Comparison of ENCODE assay signal across 8 mouse cellular contexts in genomic region chr7:30421890-30422435, GRCm38 (mm10). TPM values are rescaled to one million over a fixed set of nuclear protein-coding genes. Genes with fewer than 3 reads are reported as not detected.
DNase-seq lines count a peak whose midpoint lies in the region; ATAC-seq and TF ChIP-seq lines count a peak whose summit lies in the region.

No protein-coding gene starts in this region.

- no peaks in the 10 kb centered on the region for H3K79me2 ChIP-seq in liver, adult 2 months (ENCODE audit: control insufficient read depth, insufficient read depth, low read length)

- H3K4me3 ChIP-seq in erythroblast, embryonic 14.5 days (replicated peaks) = peak overlapping the region; percentile 63
- peak overlapping the region; percentile 54 for H3K4me3 ChIP-seq in heart, embryonic 13.5 days
- H3K4me3 ChIP-seq in kidney, postnatal 0 days (replicated peaks; ENCODE audit: low read depth, low read length) = peak overlapping the region; percentile 42
- peak overlapping the region; percentile 50 for H3K4me3 ChIP-seq in liver, adult 2 months (ENCODE audit: insufficient read depth, low read depth, low read length)

- peak overlapping the region; percentile 77 for H3K9ac ChIP-seq in heart, embryonic 13.5 days
- peak overlapping the region; percentile 46; the same call in 1 of the 2 replicates for H3K9ac ChIP-seq in kidney, postnatal 0 days (ENCODE audit: low read depth, low read length)
- peak overlapping the region; percentile 19; the same call in 1 of the 2 replicates for H3K9ac ChIP-seq in liver, adult 2 months (ENCODE audit: low read depth, low read length)

- 0 out of 2 replicates have a peak, but pooled peaks have one; percentile 9 for TF ChIP-seq POLR2A in liver, adult 2 months (IDR thresholded peaks at IDR 0.05; ENCODE audit: extremely low read depth, insufficient read depth, low read length)

- H3K9me3 ChIP-seq in erythroblast, embryonic 14.5 days (ENCODE audit: control insufficient read depth, low read length) = no peaks in the 10 kb centered on the region
- H3K9me3 ChIP-seq in heart, embryonic 13.5 days = peaks cover 7% of the 10 kb centered on the region
- H3K9me3 ChIP-seq in kidney, postnatal 0 days (replicated peaks; ENCODE audit: low read length) = no peaks in the 10 kb centered on the region; the same call in 1 of the 2 replicates

- peak overlapping the region; percentile 75 for H3K4me2 ChIP-seq in heart, embryonic 13.5 days
- H3K4me2 ChIP-seq in kidney, postnatal 0 days (ENCODE audit: low read length) = peak overlapping the region; percentile 78

- peak; percentile 99 for DNase-seq in CD4-positive, CD25-positive, alpha-beta regulatory T cell, adult 2 months (ENCODE audit: low read depth, low spot score)
- DNase-seq in brain, embryonic 18.5 days (ENCODE audit: low read depth, low spot score) = peak; percentile 83
- peak; percentile 75 for DNase-seq in kidney, postnatal 0 days (ENCODE audit: low spot score)
- DNase-seq in liver, adult 2 months (ENCODE audit: extremely low read depth, low read depth, low spot score) = peak; percentile 25
- peak; percentile 95 to 96 for DNase-seq in spleen, postnatal 36 days (ENCODE audit: low spot score in 2 of 2)

- TF ChIP-seq CTCF in kidney, postnatal 0 days (IDR thresholded peaks at IDR 0.05; ENCODE audit: low read depth) = no peak
- TF ChIP-seq CTCF in liver, adult 2 months (IDR thresholded peaks at IDR 0.05; ENCODE audit: low read depth, low read length) = no peak

- peaks cover 12% of the 10 kb centered on the region for H3K27me3 ChIP-seq in erythroblast, embryonic 14.5 days (ENCODE audit: control insufficient read depth)
- H3K27me3 ChIP-seq in heart, embryonic 13.5 days (replicated peaks) = peaks cover 31% of the 10 kb centered on the region
- no peaks in the 10 kb centered on the region for H3K27me3 ChIP-seq in kidney, postnatal 0 days (ENCODE audit: insufficient read depth, low read length)
- no peaks in the 10 kb centered on the region for H3K27me3 ChIP-seq in liver, adult 2 months (ENCODE audit: control insufficient read depth, insufficient read depth, low read length)

- peaks cover 27% of the 10 kb centered on the region for H3K4me1 ChIP-seq in erythroblast, embryonic 14.5 days (ENCODE audit: control insufficient read depth)
- peaks cover 17% of the 10 kb centered on the region for H3K4me1 ChIP-seq in heart, embryonic 13.5 days
- H3K4me1 ChIP-seq in kidney, postnatal 0 days (replicated peaks; ENCODE audit: insufficient read depth, low read length) = 0 out of 2 replicates have a peak, but pooled peaks cover 6% of the 10 kb centered on the region
- 0 out of 2 replicates have a peak, but pooled peaks cover 2% of the 10 kb centered on the region for H3K4me1 ChIP-seq in liver, adult 2 months (ENCODE audit: control insufficient read depth, insufficient read depth, low read length)

- under 1% methylated on average over 45 of the region's 45 CpGs for WGBS in heart, embryonic 13.5 days
- WGBS in kidney, postnatal 0 days = 0% methylated on average over 45 of the region's 45 CpGs
- under 1% methylated on average over 45 of the region's 45 CpGs for WGBS in liver, adult 2 months

- ATAC-seq in heart, embryonic 13.5 days (ENCODE audit: extremely low read depth, insufficient number of reproducible peaks, low FRiP score, low TSS enrichment) = peak; percentile 32; the same call in 1 of the 2 replicates
- ATAC-seq in kidney, postnatal 0 days (replicated peaks; ENCODE audit: low FRiP score, low read depth) = peak; percentile 79
- peak; percentile 32; the same call in 1 of the 2 replicates for ATAC-seq in monocyte, adult 5-6 weeks (replicated peaks; ENCODE audit: insufficient number of reproducible peaks, low FRiP score, low TSS enrichment, poor library complexity, severe bottlenecking)

- peak overlapping the region; percentile 62 for H3K27ac ChIP-seq in heart, embryonic 13.5 days (replicated peaks)
- H3K27ac ChIP-seq in kidney, postnatal 0 days = peak overlapping the region; percentile 68
- H3K27ac ChIP-seq in liver, adult 2 months (replicated peaks; ENCODE audit: insufficient read depth, low read depth, low read length) = peak overlapping the region; percentile 29

- H3K36me3 ChIP-seq in erythroblast, embryonic 14.5 days (ENCODE audit: control insufficient read depth) = peaks cover 14% of the 10 kb centered on the region
- H3K36me3 ChIP-seq in heart, embryonic 13.5 days = peaks cover 24% of the 10 kb centered on the region
- no peaks in the 10 kb centered on the region for H3K36me3 ChIP-seq in kidney, postnatal 0 days (ENCODE audit: insufficient read depth, low read length)
- no peaks in the 10 kb centered on the region for H3K36me3 ChIP-seq in liver, adult 2 months (ENCODE audit: control insufficient read depth, insufficient read depth, low read length)

RNA-seq across cellular contexts. Expression of gene Nfkbid, which starts 0.4 kb away (rescaled TPM):
- polyA plus RNA-seq in erythroblast, embryonic 14.5 days (2012) = 0.23 and 0.30 TPM in 2 replicates
- polyA plus RNA-seq in heart, embryonic 13.5 days (2015; fragmentation: Nextera tagmentation; extraction: Ambion mirVana) = 1.2 and 1.4 TPM in 2 replicates
- polyA plus RNA-seq in kidney, postnatal 0 days (2015; fragmentation: Nextera tagmentation; extraction: Ambion mirVana) = 1.1 and 1.2 TPM in 2 replicates
- 0.55 and 1.0 TPM in 2 replicates for total RNA-seq in liver, adult 2 months (2014; rRNA removed)
- polyA plus RNA-seq in liver, adult 2 months (2012; rRNA removed) = 0.52 and 0.92 TPM in 2 replicates
- total RNA-seq in monocyte, adult 5-6 weeks (2017) = 25.9 to 48.3 TPM (median 34.1 TPM) in 3 replicates

RNA-seq across cellular contexts. Expression of gene Hcst, which starts 2.3 kb away (rescaled TPM):
- not detected in 2 replicates for polyA plus RNA-seq in erythroblast, embryonic 14.5 days (2012)
- polyA plus RNA-seq in heart, embryonic 13.5 days (2015; fragmentation: Nextera tagmentation; extraction: Ambion mirVana) = 0.66 and 0.90 TPM in 2 replicates
- 2.1 and 3.4 TPM in 2 replicates for polyA plus RNA-seq in kidney, postnatal 0 days (2015; fragmentation: Nextera tagmentation; extraction: Ambion mirVana)
- total RNA-seq in liver, adult 2 months (2014; rRNA removed) = 1.9 and 2.1 TPM in 2 replicates
- polyA plus RNA-seq in liver, adult 2 months (2012; rRNA removed) = 3.3 and 5.0 TPM in 2 replicates
- total RNA-seq in monocyte, adult 5-6 weeks (2017) = 44.2 to 97.2 TPM (median 67.5 TPM) in 3 replicates

RNA-seq across cellular contexts. Expression of gene Tyrobp, which starts 8.4 kb away (rescaled TPM):
- 0.91 and 1.6 TPM in 2 replicates for polyA plus RNA-seq in erythroblast, embryonic 14.5 days (2012)
- polyA plus RNA-seq in heart, embryonic 13.5 days (2015; fragmentation: Nextera tagmentation; extraction: Ambion mirVana) = 27.8 and 28.7 TPM in 2 replicates
- polyA plus RNA-seq in kidney, postnatal 0 days (2015; fragmentation: Nextera tagmentation; extraction: Ambion mirVana) = 41.9 and 47.3 TPM in 2 replicates
- 46.1 and 57.6 TPM in 2 replicates for total RNA-seq in liver, adult 2 months (2014; rRNA removed)
- 48.1 and 86.4 TPM in 2 replicates for polyA plus RNA-seq in liver, adult 2 months (2012; rRNA removed)
- 1,651 to 1,754 TPM (median 1,724 TPM) in 3 replicates for total RNA-seq in monocyte, adult 5-6 weeks (2017)

RNA-seq across cellular contexts. Expression of gene Aplp1, which starts 23.4 kb away (rescaled TPM):
- 0.13 and 0.33 TPM in 2 replicates for polyA plus RNA-seq in erythroblast, embryonic 14.5 days (2012)
- polyA plus RNA-seq in heart, embryonic 13.5 days (2015; fragmentation: Nextera tagmentation; extraction: Ambion mirVana) = 26.8 and 29.5 TPM in 2 replicates
- polyA plus RNA-seq in kidney, postnatal 0 days (2015; fragmentation: Nextera tagmentation; extraction: Ambion mirVana) = 24.1 and 25.4 TPM in 2 replicates
- total RNA-seq in liver, adult 2 months (2014; rRNA removed) = 0.18 and 0.74 TPM in 2 replicates
- 0.65 and 0.70 TPM in 2 replicates for polyA plus RNA-seq in liver, adult 2 months (2012; rRNA removed)
- 0.68 TPM in 1 of 3 replicates, not detected in the others for total RNA-seq in monocyte, adult 5-6 weeks (2017)

RNA-seq across cellular contexts. Expression of gene Kirrel2, which starts 35.5 kb away (rescaled TPM):
- 0.02 and 0.05 TPM in 2 replicates for polyA plus RNA-seq in erythroblast, embryonic 14.5 days (2012)
- polyA plus RNA-seq in heart, embryonic 13.5 days (2015; fragmentation: Nextera tagmentation; extraction: Ambion mirVana) = 0.45 and 0.49 TPM in 2 replicates
- polyA plus RNA-seq in kidney, postnatal 0 days (2015; fragmentation: Nextera tagmentation; extraction: Ambion mirVana) = 0.65 and 1.5 TPM in 2 replicates
- total RNA-seq in liver, adult 2 months (2014; rRNA removed) = not detected in 2 replicates
- not detected in 2 replicates for polyA plus RNA-seq in liver, adult 2 months (2012; rRNA removed)
- not detected in 3 replicates for total RNA-seq in monocyte, adult 5-6 weeks (2017)

Comparison
In these comparisons a context has a peak if more than half of its experiments do, and no peak if none do; other contexts are left out.
1. Peak in every context shown above with its lines: DNase-seq, ATAC-seq, H3K4me3 ChIP-seq and H3K27ac ChIP-seq.
2. DNase-seq: peak in every context shown above with its lines; median percentile 99 in CD4-positive, CD25-positive, alpha-beta regulatory T cell, adult 2 months; 96 in spleen, postnatal 36 days; 83 in brain, embryonic 18.5 days; 75 in kidney, postnatal 0 days; 25 in liver, adult 2 months.
3. H3K9ac ChIP-seq: peak in every context shown above with its lines; median percentile 77 in heart, embryonic 13.5 days; 46 in kidney, postnatal 0 days; 19 in liver, adult 2 months.
4. RNA of gene Tyrobp, which starts 8.4 kb away (polyA plus RNA-seq): 48.1 to 86.4 TPM in liver, adult 2 months, 41.9 to 47.3 TPM in kidney, postnatal 0 days and 27.8 to 28.7 TPM in heart, embryonic 13.5 days; 0.91 to 1.6 TPM in erythroblast, embryonic 14.5 days; every median in the first group is over 10 times any median in the second.